Mouse (Mus musculus): ENCODE measurements around the gene 4930402F06Rik. TPM values are rescaled to one million over a fixed set of nuclear protein-coding genes. Genes with fewer than 3 reads are reported as not detected.

Gene 4930402F06Rik
- total RNA-seq, 1 experiment = not detected

GRCm38 (mm10) chr2:35325930-35326329 lies 71.0 kb downstream of the 4930402F06Rik start:
- DNase-seq (ENCODE audit: low read depth, low spot score) = no peak
- no peak overlapping the region for H3K27ac ChIP-seq (ENCODE audit: insufficient read depth, low read depth, low read length, poor library complexity, severe bottlenecking)
- H3K4me1 ChIP-seq (ENCODE audit: control insufficient read depth in 2 of 2, insufficient read depth in 2 of 2, low read length in 2 of 2, poor library complexity in 1 of 2) = 0 out of 4 replicates have a peak, but pooled peaks cover 0 to 2% of the 10 kb centered on the region in 2 experiments
- no peaks in the 10 kb centered on the region for H3K9me3 ChIP-seq (ENCODE audit: control insufficient read depth, insufficient read depth, low read depth, low read length)
- no peak overlapping the region for H3K9ac ChIP-seq (ENCODE audit: insufficient read depth, low read depth, low read length, poor library complexity, severe bottlenecking)
- TF ChIP-seq HCFC1 (IDR thresholded peaks at IDR 0.05; ENCODE audit: borderline replicate concordance, insufficient read depth, low read length) (no peak), ZC3H11A (IDR thresholded peaks at IDR 0.05; ENCODE audit: borderline replicate concordance, low read depth, low read length) (no peak)
- no peak overlapping the region for H3K4me3 ChIP-seq (ENCODE audit: insufficient read depth in 1 of 2, low read depth in 1 of 2, low read length in 2 of 2, poor library complexity in 1 of 2, severe bottlenecking in 1 of 2)
- no peaks in the 10 kb centered on the region for H3K36me3 ChIP-seq (ENCODE audit: control insufficient read depth, insufficient read depth, low read length, poor library complexity, severe bottlenecking)
- in situ Hi-C loops (cut with MboI; ENCODE audit: low sequenced_read_pairs in 2 of 2, unreplicated experiment in 2 of 2) = no loop called here

Other genes with a start within 250 kb of the 4930402F06Rik start
- 34.0 and 39.5 TPM in 2 replicates for gene Rab14, start 196.1 kb downstream of the 4930402F06Rik start, total RNA-seq (2012; rRNA removed)
- 78.2 and 165 TPM in 2 replicates for gene Gsn, start 140.8 kb downstream of the 4930402F06Rik start, total RNA-seq (2012; rRNA removed)
- gene Stom, start 60.2 kb downstream of the 4930402F06Rik start, total RNA-seq (2012; rRNA removed) = 11.6 and 18.1 TPM in 2 replicates
- gene 4930568D16Rik, start 29.4 kb downstream of the 4930402F06Rik start, total RNA-seq (2012; rRNA removed) = not detected in 2 replicates
- gene Ggta1, start 66.1 kb upstream of the 4930402F06Rik start, total RNA-seq (2012; rRNA removed) = 36.5 and 49.0 TPM in 2 replicates
- gene Dab2ip, start 161.1 kb upstream of the 4930402F06Rik start, total RNA-seq (2012; rRNA removed) = 46.9 and 70.6 TPM in 2 replicates

Measured in ES-E14 (cell line).